Comparison of ENCODE assay signal across 21 mouse cellular contexts in genomic region chr10:37280823-37281222, GRCm38 (mm10).
A peak's percentile ranks its signal among the peaks of the same experiment; 100 is the strongest.
DNase-seq lines count a peak whose midpoint lies in the region; ATAC-seq and TF ChIP-seq lines count a peak whose summit lies in the region.
"Had no signal": no experiment of that assay in that cellular context is flagged by ENCODE, and none has a peak within 500 bp of the region (broad histone marks: within the 10 kb centered on the region; RNA-seq: fewer than 3 reads in every experiment).

No protein-coding gene starts in this region.

- H3K4me2 ChIP-seq in liver, embryonic 12.5 days = no peak overlapping the region
- no peak overlapping the region for H3K4me2 ChIP-seq in liver, embryonic 11.5 days
- no peak overlapping the region; the same call in 1 of the 2 replicates for H3K4me2 ChIP-seq in liver, embryonic 14.5 days (ENCODE audit: low read depth)
- no peak overlapping the region for H3K4me2 ChIP-seq in liver, postnatal 0 days (ENCODE audit: low read depth, low read length)
- H3K4me2 ChIP-seq: embryonic facial prominence, embryonic 12.5 days; forebrain, embryonic 13.5 days; forebrain, embryonic 15.5 days had no signal

- ATAC-seq in liver, embryonic 12.5 days = peak; percentile 51
- no peak for ATAC-seq in liver, embryonic 11.5 days (replicated peaks; ENCODE audit: low FRiP score)
- ATAC-seq in liver, embryonic 14.5 days (ENCODE audit: insufficient read depth) = peak; percentile 40; the same call in 1 of the 2 replicates
- no peak for ATAC-seq in liver, postnatal 0 days
- peak; percentile 52 for ATAC-seq in megakaryocyte-erythroid progenitor cell, adult 5-6 weeks (replicated peaks; ENCODE audit: low FRiP score, low TSS enrichment, poor library complexity, severe bottlenecking)
- ATAC-seq: forebrain, embryonic 13.5 days; forebrain, embryonic 15.5 days; forebrain, postnatal 0 days had no signal

- TF ChIP-seq EP300 in liver, embryonic 14.5 days (IDR thresholded peaks at IDR 0.05; ENCODE audit: low read depth) = no peak
- TF ChIP-seq EP300 in liver, postnatal 0 days (IDR thresholded peaks at IDR 0.05; ENCODE audit: low read depth) = no peak

- H3K36me3 ChIP-seq in liver, embryonic 12.5 days = no peaks in the 10 kb centered on the region
- no peaks in the 10 kb centered on the region for H3K36me3 ChIP-seq in liver, embryonic 11.5 days (ENCODE audit: control insufficient read depth, insufficient read depth, low read length)
- no peaks in the 10 kb centered on the region for H3K36me3 ChIP-seq in liver, embryonic 14.5 days (replicated peaks; ENCODE audit: control insufficient read depth, insufficient read depth, low read depth)
- no peaks in the 10 kb centered on the region for H3K36me3 ChIP-seq in liver, postnatal 0 days (replicated peaks; ENCODE audit: insufficient read depth, low read length)
- no peaks in the 10 kb centered on the region for H3K36me3 ChIP-seq in thymus, adult 2 months (ENCODE audit: control insufficient read depth, insufficient read depth, low read length)
- H3K36me3 ChIP-seq: embryonic facial prominence, embryonic 10.5 days; embryonic facial prominence, embryonic 12.5 days; forebrain, embryonic 15.5 days had no signal

- H3K27me3 ChIP-seq in liver, embryonic 12.5 days (replicated peaks) = no peaks in the 10 kb centered on the region
- H3K27me3 ChIP-seq in liver, embryonic 11.5 days (replicated peaks; ENCODE audit: control insufficient read depth, insufficient read depth, low read length) = no peaks in the 10 kb centered on the region
- no peaks in the 10 kb centered on the region for H3K27me3 ChIP-seq in liver, embryonic 14.5 days (ENCODE audit: control insufficient read depth, insufficient read depth, low read length)
- H3K27me3 ChIP-seq in liver, postnatal 0 days (ENCODE audit: insufficient read depth, low read length) = no peaks in the 10 kb centered on the region
- no peaks in the 10 kb centered on the region for H3K27me3 ChIP-seq in thymus, adult 2 months (ENCODE audit: control insufficient read depth, insufficient read depth, low read length)
- H3K27me3 ChIP-seq: embryonic facial prominence, embryonic 12.5 days; forebrain, embryonic 13.5 days; forebrain, embryonic 15.5 days had no signal

- WGBS in liver, embryonic 12.5 days (ENCODE audit: insufficient replicate concordance) = 43% methylated on average over 4 of the region's 4 CpGs
- WGBS in liver, embryonic 11.5 days = 63% methylated on average over 4 of the region's 4 CpGs
- WGBS in liver, embryonic 14.5 days (ENCODE audit: insufficient replicate concordance) = 22% methylated on average over 4 of the region's 4 CpGs
- 55% methylated on average over 4 of the region's 4 CpGs for WGBS in liver, postnatal 0 days (ENCODE audit: insufficient replicate concordance)
- WGBS in thymus, adult 2 months = 92% methylated on average over 4 of the region's 4 CpGs

- H3K9me3 ChIP-seq in liver, embryonic 12.5 days (replicated peaks) = no peaks in the 10 kb centered on the region
- no peaks in the 10 kb centered on the region for H3K9me3 ChIP-seq in liver, embryonic 11.5 days (ENCODE audit: control insufficient read depth, low read length)
- H3K9me3 ChIP-seq in liver, embryonic 14.5 days (ENCODE audit: control insufficient read depth, low read length) = no peaks in the 10 kb centered on the region
- no peaks in the 10 kb centered on the region for H3K9me3 ChIP-seq in liver, postnatal 0 days (ENCODE audit: low read length)
- H3K9me3 ChIP-seq: embryonic facial prominence, embryonic 10.5 days; embryonic facial prominence, embryonic 12.5 days; forebrain, embryonic 13.5 days; forebrain, embryonic 15.5 days had no signal

- H3K4me1 ChIP-seq in liver, embryonic 12.5 days = peaks cover 24% of the 10 kb centered on the region
- H3K4me1 ChIP-seq in liver, embryonic 11.5 days (replicated peaks; ENCODE audit: control insufficient read depth, insufficient read depth, low read length) = peaks cover 8% of the 10 kb centered on the region
- H3K4me1 ChIP-seq in liver, embryonic 14.5 days (replicated peaks; ENCODE audit: control insufficient read depth in 2 of 2, insufficient read depth in 2 of 2, low read length in 1 of 2) = peaks cover 6 to 16% of the 10 kb centered on the region in 2 experiments
- peaks cover 15% of the 10 kb centered on the region for H3K4me1 ChIP-seq in liver, postnatal 0 days (ENCODE audit: insufficient read depth)
- H3K4me1 ChIP-seq in thymus, adult 2 months (replicated peaks; ENCODE audit: control insufficient read depth, insufficient read depth, low read length) = no peaks in the 10 kb centered on the region
- H3K4me1 ChIP-seq: embryonic facial prominence, embryonic 10.5 days; embryonic facial prominence, embryonic 12.5 days; forebrain, embryonic 13.5 days had no signal

- no peak for DNase-seq in liver, embryonic 11.5 days (ENCODE audit: low spot score)
- no peak for DNase-seq in liver, embryonic 14.5 days (ENCODE audit: low read depth in 3 of 3, low spot score in 3 of 3)
- DNase-seq in liver, postnatal 0 days = no peak
- DNase-seq in c-Kit-positive CD71-positive TER-119-positive erythroid progenitor cells, embryonic 14.5 days (ENCODE audit: low spot score) = peak; percentile 17
- DNase-seq in thymus, adult 2 months = no peak
- no peak for DNase-seq in kidney, postnatal 14 days
- DNase-seq: adrenal gland, adult 2 months; adrenal gland, postnatal 10 days; adrenal gland, postnatal 25 days; cerebellum, adult 11-12 months; cerebellum, adult 2 months; cerebellum, adult 9-10 months; cerebellum, postnatal 10 days; cerebellum, postnatal 25 days; forebrain, postnatal 0 days had no signal

- no peak for TF ChIP-seq POLR2A in thymus, adult 2 months (IDR thresholded peaks at IDR 0.05; ENCODE audit: control insufficient read depth, extremely low read depth, insufficient read depth, low read length, poor library complexity)

- H3K9ac ChIP-seq in liver, embryonic 12.5 days = no peak overlapping the region
- H3K9ac ChIP-seq in liver, embryonic 11.5 days (ENCODE audit: low read depth, low read length) = no peak overlapping the region
- no peak overlapping the region for H3K9ac ChIP-seq in liver, embryonic 14.5 days (replicated peaks)
- no peak overlapping the region for H3K9ac ChIP-seq in liver, postnatal 0 days (replicated peaks)
- H3K9ac ChIP-seq: embryonic facial prominence, embryonic 12.5 days; forebrain, embryonic 13.5 days; forebrain, embryonic 15.5 days; forebrain, postnatal 0 days had no signal

- no peak overlapping the region for H3K4me3 ChIP-seq in liver, embryonic 12.5 days
- H3K4me3 ChIP-seq in liver, embryonic 11.5 days (ENCODE audit: low read depth, low read length) = no peak overlapping the region
- no peak overlapping the region for H3K4me3 ChIP-seq in liver, embryonic 14.5 days (ENCODE audit: insufficient read depth in 1 of 2, low read depth in 2 of 2, low read length in 2 of 2)
- H3K4me3 ChIP-seq in liver, postnatal 0 days (ENCODE audit: low read depth, low read length) = no peak overlapping the region
- H3K4me3 ChIP-seq in thymus, adult 2 months (ENCODE audit: control insufficient read depth, insufficient read depth, low read length) = no peak overlapping the region
- H3K4me3 ChIP-seq: embryonic facial prominence, embryonic 10.5 days; embryonic facial prominence, embryonic 12.5 days; forebrain, embryonic 13.5 days; forebrain, embryonic 15.5 days had no signal

- no peak overlapping the region for H3K27ac ChIP-seq in liver, embryonic 12.5 days
- H3K27ac ChIP-seq in liver, embryonic 11.5 days (ENCODE audit: low read depth, low read length) = no peak overlapping the region
- H3K27ac ChIP-seq in liver, embryonic 14.5 days = no peak overlapping the region
- no peak overlapping the region for H3K27ac ChIP-seq in liver, postnatal 0 days (ENCODE audit: low read depth)
- no peak overlapping the region for H3K27ac ChIP-seq in thymus, adult 2 months (ENCODE audit: control insufficient read depth, insufficient read depth, low read length)
- H3K27ac ChIP-seq: embryonic facial prominence, embryonic 10.5 days; embryonic facial prominence, embryonic 12.5 days; forebrain, embryonic 13.5 days; forebrain, embryonic 15.5 days had no signal

- no peak for TF ChIP-seq CTCF in liver, embryonic 14.5 days (IDR thresholded peaks at IDR 0.05; ENCODE audit: low read depth)
- TF ChIP-seq CTCF in liver, postnatal 0 days (IDR thresholded peaks at IDR 0.05; ENCODE audit: low read depth) = no peak
- TF ChIP-seq CTCF in thymus, adult 2 months (IDR thresholded peaks at IDR 0.05; ENCODE audit: borderline replicate concordance, control insufficient read depth, extremely low read depth, insufficient read depth, low read length, poor library complexity) = no peak

Comparison
In these comparisons a context has a peak if more than half of its experiments do, and no peak if none do; other contexts are left out.
1. ATAC-seq: peak in liver, embryonic 12.5 days (single experiment), liver, embryonic 14.5 days (single experiment) and megakaryocyte-erythroid progenitor cell, adult 5-6 weeks (single experiment); none in liver, embryonic 11.5 days (single experiment) and liver, postnatal 0 days (single experiment).